Mouse (Mus musculus) stomach, embryonic 15.5 days (tissue): Measurements from ENCODE around the gene Mllt6. TPM values are rescaled to one million over a fixed set of nuclear protein-coding genes. Genes with fewer than 3 reads are reported as not detected.
"Not testable (repeated sequence)": the region's sequence is repeated elsewhere in the genome, so short reads cannot be mapped to it uniquely, and the experiment has no call there.

ENCODE experiments used
- ATAC-seq: fragments of 200-750 bp; cut with Nextera tagmentation; 2 replicates; pipeline ENCODE4 v1.8.0; 2017; ENCODE audit warnings: low read depth, moderate number of reproducible peaks, moderate TSS enrichment; ENCODE audit not compliant: insufficient read depth, low FRiP score
- H3K27ac ChIP-seq: fragments of 300-500 bp; sonication (generic); 2 replicates; pipeline ENCODE4 v1.5.1; 2015; ENCODE audit warnings: mild to moderate bottlenecking, inconsistent platforms
- H3K27me3 ChIP-seq: fragments of 300-500 bp; sonication (generic); replicated peaks from 2 replicates; pipeline ENCODE4 v1.6.1; 2015; ENCODE audit warnings: inconsistent platforms
- H3K36me3 ChIP-seq: fragments of 300-500 bp; sonication (generic); 2 replicates; pipeline ENCODE4 v1.6.1; 2015; ENCODE audit warnings: inconsistent platforms
- H3K4me1 ChIP-seq: fragments of 300-500 bp; sonication (generic); 2 replicates; pipeline ENCODE4 v1.6.1; 2015; ENCODE audit warnings: inconsistent platforms
- H3K4me2 ChIP-seq: fragments of 300-500 bp; sonication (generic); 2 replicates; pipeline ENCODE4 v1.6.1; 2015; ENCODE audit warnings: mild to moderate bottlenecking, inconsistent platforms
- H3K4me3 ChIP-seq: fragments of 300-500 bp; sonication (generic); replicated peaks from 2 replicates; pipeline ENCODE4 v1.5.1; 2015; ENCODE audit warnings: inconsistent platforms
- H3K9ac ChIP-seq: fragments of 300-500 bp; sonication (generic); 2 replicates; pipeline ENCODE4 v1.6.1; 2015; ENCODE audit warnings: inconsistent platforms
- H3K9me3 ChIP-seq: fragments of 300-500 bp; sonication (generic); 2 replicates; pipeline ENCODE4 v1.6.1; 2016; ENCODE audit warnings: inconsistent platforms
- WGBS: fragments of 180-500 bp; shearing (Covaris S2); methylation state at CpG from one replicate; pipeline ENCODE4 v1.1.7; 2015; 5-methylcytosine and 5-hydroxymethylcytosine counted together
- microRNA-seq: library from miRNA; unstranded; fragments of <30 nt; microRNA quantifications from one replicate; pipeline ENCODE4, GENCODE M21; 2016
- polyA plus RNA-seq: library from polyadenylated mRNA; unstranded; fragments of >200 nt; fragmentation: Nextera tagmentation; extraction: Ambion mirVana; gene quantifications from 2 replicates; pipeline ENCODE4 v1.2.1, GENCODE M21; 2015

Mllt6 gene
- polyA plus RNA-seq, 1 experiment from 2014 or later = 2.2 TPM

DNA sequence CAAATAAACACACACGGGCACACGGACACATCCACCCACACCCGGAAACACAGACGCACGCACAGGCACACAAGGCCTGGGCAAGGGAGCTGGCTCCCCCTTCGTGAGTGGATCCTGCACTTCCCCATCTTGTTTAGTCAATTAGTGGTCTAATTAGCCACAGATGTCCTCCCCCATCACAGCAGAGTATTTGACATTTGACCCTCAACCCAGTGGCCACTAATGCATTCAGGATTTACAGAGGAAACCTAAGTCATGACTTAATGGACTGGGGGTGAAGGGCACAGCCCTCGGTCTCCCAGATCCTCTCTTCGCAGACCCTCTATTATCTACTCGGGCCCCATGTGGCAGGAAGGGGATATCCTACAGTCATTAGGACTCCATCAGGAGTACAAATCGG is 70.5 kb downstream of the Mllt6 start:
- no peak overlapping the region for H3K4me3 ChIP-seq
- peaks cover 5% of the 10 kb centered on the region for H3K36me3 ChIP-seq
- H3K9ac ChIP-seq = no peak overlapping the region
- ATAC-seq = no peak
- H3K4me1 ChIP-seq = peaks cover 5% of the 10 kb centered on the region; the same call in 1 of the 2 replicates
- H3K9me3 ChIP-seq = no peaks in the 10 kb centered on the region
- no peak overlapping the region for H3K4me2 ChIP-seq
- WGBS = 36% methylated on average over 10 of the region's 10 CpGs
- no peak overlapping the region for H3K27ac ChIP-seq
- H3K27me3 ChIP-seq = no peaks in the 10 kb centered on the region

DNA sequence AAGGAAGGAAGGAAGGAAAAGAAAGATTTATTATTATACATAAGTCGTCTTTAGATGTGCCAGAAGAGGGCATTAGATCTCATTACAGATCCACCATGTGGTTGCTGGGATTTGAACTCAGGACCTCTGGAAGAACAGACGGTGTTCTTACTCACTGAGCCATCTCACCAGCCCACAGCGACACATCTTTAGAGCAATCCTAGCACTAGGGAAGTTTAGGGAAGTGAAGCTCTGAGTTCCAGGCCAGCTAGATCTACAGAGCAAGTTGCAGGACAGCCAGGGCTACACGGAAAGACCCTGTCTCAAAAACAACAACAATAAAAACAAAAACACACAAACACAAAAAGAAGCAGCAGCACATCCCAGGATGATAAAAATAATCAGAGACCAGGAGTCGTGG is 71.6 kb downstream of the Mllt6 start:
- H3K9me3 ChIP-seq, H3K27ac ChIP-seq, ATAC-seq, H3K4me1 ChIP-seq, H3K4me2 ChIP-seq, H3K4me3 ChIP-seq, H3K36me3 ChIP-seq, H3K27me3 ChIP-seq, H3K9ac ChIP-seq: not testable (repeated sequence)
- 78% methylated on average over 5 of the region's 5 CpGs for WGBS

Small RNAs within 50 kb of the gene (microRNA-seq; reads per million reads assigned to microRNA genes)
- not detected for gene Gm24158
- not detected for gene Mir6927

Other genes starting within 250 kb of the Mllt6 start
- 6.1 and 6.2 TPM in 2 replicates for gene Arhgap23, start 247.9 kb upstream of the Mllt6 start, polyA plus RNA-seq
- 0.71 and 0.89 TPM in 2 replicates for gene 4933428G20Rik, start 163.1 kb upstream of the Mllt6 start, polyA plus RNA-seq
- gene Srcin1, start 87.2 kb upstream of the Mllt6 start, polyA plus RNA-seq = 0.33 and 0.44 TPM in 2 replicates
- 3.7 and 3.9 TPM in 2 replicates for gene Epop, start 33.7 kb upstream of the Mllt6 start, polyA plus RNA-seq
- 37.2 and 40.7 TPM in 2 replicates for gene Cisd3, start 22.4 kb downstream of the Mllt6 start, polyA plus RNA-seq
- gene Pcgf2, start 37.1 kb downstream of the Mllt6 start, polyA plus RNA-seq = 12.1 and 13.6 TPM in 2 replicates
- 396 and 424 TPM in 2 replicates for gene Psmb3, start 40.0 kb downstream of the Mllt6 start, polyA plus RNA-seq
- 1.4 and 1.5 TPM in 2 replicates for gene Pip4k2b, start 81.3 kb downstream of the Mllt6 start, polyA plus RNA-seq
- gene Cwc25, start 103.1 kb downstream of the Mllt6 start, polyA plus RNA-seq = 14.8 and 16.8 TPM in 2 replicates
- gene 1700001P01Rik, start 112.5 kb downstream of the Mllt6 start, polyA plus RNA-seq = 0.37 and 0.60 TPM in 2 replicates
- gene Rpl23, start 119.0 kb downstream of the Mllt6 start, polyA plus RNA-seq = 502 and 526 TPM in 2 replicates
- gene Lasp1, start 135.6 kb downstream of the Mllt6 start, polyA plus RNA-seq = 112 and 122 TPM in 2 replicates
- 4.0 and 5.7 TPM in 2 replicates for gene B230217C12Rik, start 177.4 kb downstream of the Mllt6 start, polyA plus RNA-seq
- 0.52 and 0.65 TPM in 2 replicates for gene Fbxo47, start 220.7 kb downstream of the Mllt6 start, polyA plus RNA-seq